Mouse (Mus musculus) cortical plate, adult 2 months (tissue): Measurements from ENCODE around the gene Astn1. TPM values are rescaled to one million over a fixed set of nuclear protein-coding genes. Genes with fewer than 3 reads are reported as not detected.

ENCODE experiments used
- H3K27ac ChIP-seq: fragments of 200-500 bp; 2 replicates; pipeline ENCODE4 v1.5.1; 2012; ENCODE audit warnings: low read length, control low read depth, inconsistent platforms; ENCODE audit not compliant: insufficient read depth
- H3K4me1 ChIP-seq: fragments of 200-500 bp; 2 replicates; pipeline ENCODE4 v1.6.1; 2011; ENCODE audit warnings: low read length; ENCODE audit not compliant: control insufficient read depth, insufficient read depth
- H3K4me3 ChIP-seq: fragments of 200-500 bp; 2 replicates; pipeline ENCODE4 v1.5.1; 2011; ENCODE audit warnings: mild to moderate bottlenecking, low read length, control low read depth; ENCODE audit not compliant: insufficient read depth
- CTCF ChIP-seq: fragments of 200-500 bp; IDR thresholded peaks from 2 replicates; pipeline ENCODE4 v1.5.1; 2011; ENCODE audit warnings: mild to moderate bottlenecking, control low read depth, low read length; ENCODE audit not compliant: insufficient read depth; ENCODE audit errors: extremely low read depth
- POLR2A ChIP-seq: fragments of 200-500 bp; IDR thresholded peaks from 2 replicates; pipeline ENCODE4 v1.6.1; 2011; ENCODE audit warnings: mild to moderate bottlenecking, low read length, control low read depth; ENCODE audit not compliant: insufficient read depth; ENCODE audit errors: extremely low read depth
- polyA plus RNA-seq: library from polyadenylated mRNA; depleted of rRNA; stranded (reverse); fragments of >200 nt; gene quantifications from 2 replicates; pipeline ENCODE4 v1.2.3, GENCODE M21; 2012

The Astn1 gene
- polyA plus RNA-seq, 1 experiment = 68.8 TPM

DNA sequence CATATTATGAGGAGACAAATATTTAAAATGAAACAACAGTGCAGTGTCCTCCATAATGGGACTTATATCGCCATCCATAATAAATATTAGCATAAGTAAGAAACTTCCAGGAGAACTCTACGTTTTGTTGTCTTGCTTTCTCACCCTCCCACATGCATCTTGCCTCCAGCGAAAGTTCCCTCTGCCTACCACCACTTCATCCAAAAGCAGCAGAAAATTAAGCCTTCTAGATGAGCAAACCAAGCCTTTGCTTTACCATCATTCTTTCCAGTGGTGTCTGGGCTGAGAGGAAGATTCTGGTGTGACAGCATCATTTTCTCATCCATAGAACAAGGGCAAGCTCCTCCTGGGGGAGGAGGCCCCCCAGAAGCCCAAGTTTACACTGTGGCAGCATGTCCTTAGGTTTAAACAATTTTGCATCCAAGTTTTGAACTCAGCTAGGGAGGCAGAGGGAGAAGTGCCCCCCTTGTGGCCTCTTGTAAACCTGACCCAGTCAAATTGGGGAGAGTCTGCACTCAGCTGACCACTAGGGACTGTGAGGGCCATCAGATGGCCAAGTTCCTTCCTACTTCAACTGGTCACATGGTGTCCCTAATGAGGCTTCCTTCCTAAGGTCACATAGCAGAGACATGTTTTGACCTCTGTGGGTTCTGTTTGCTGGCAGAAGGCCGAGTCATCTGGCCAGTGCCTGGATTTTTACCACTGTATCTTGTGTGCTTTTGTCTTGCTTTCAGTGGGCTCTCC, 147.2 kb downstream of the Astn1 start:
- no peak overlapping the region; the same call in 1 of the 2 replicates for H3K27ac ChIP-seq
- peaks cover 28% of the 10 kb centered on the region for H3K4me1 ChIP-seq
- TF ChIP-seq POLR2A (no peak), CTCF (no peak)
- H3K4me3 ChIP-seq = no peak overlapping the region

DNA sequence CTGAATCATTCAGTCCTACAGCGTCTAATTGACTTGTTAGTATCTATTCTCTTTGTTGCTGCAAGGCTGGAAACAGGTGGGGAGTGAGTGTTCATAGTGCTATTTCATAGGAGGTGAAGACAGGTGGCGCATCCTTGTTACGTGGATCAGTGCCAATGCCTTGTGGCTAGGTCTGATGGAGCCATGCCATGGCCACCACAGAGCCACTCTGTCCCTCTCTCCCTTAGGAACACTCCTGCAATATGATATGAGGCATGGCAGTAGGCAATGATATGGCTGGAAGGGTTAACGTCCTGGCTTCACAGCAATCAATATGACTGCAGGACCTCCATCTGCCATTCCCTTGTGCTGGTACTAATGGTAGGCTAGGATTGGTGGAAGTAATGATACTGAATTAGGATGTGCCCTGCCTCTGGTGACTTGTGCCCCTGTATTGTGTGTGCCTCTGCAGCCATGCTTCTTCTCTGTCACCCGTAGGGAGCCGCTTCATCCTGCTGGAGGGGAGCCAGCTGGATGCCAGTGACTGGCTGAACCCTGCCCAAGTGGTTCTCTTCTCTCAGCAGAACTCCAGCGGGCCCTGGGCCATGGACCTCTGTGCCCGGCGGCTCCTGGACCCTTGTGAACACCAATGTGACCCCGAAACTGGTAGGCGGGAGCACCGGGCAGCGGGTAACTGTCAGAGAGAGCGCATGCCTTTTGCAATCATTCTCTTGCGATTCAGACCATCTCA, 148.6 kb downstream of the Astn1 start:
- no peak overlapping the region for H3K4me3 ChIP-seq
- peaks cover 25% of the 10 kb centered on the region for H3K4me1 ChIP-seq
- TF ChIP-seq CTCF (no peak), POLR2A (no peak)
- H3K27ac ChIP-seq = no peak overlapping the region

GRCm38 (mm10) chr1:158512089-158512488, 150.0 kb downstream of the Astn1 start:
- Histone ChIP-seq H3K4me3 (no peak overlapping the region), H3K4me1 (peaks cover 23% of the 10 kb centered on the region), H3K27ac (peak overlapping the region; percentile 44; the same call in 1 of the 2 replicates)
- TF ChIP-seq CTCF = 0 out of 2 replicates have a peak, but pooled peaks have one; percentile 17
- no peak for TF ChIP-seq POLR2A

DNA sequence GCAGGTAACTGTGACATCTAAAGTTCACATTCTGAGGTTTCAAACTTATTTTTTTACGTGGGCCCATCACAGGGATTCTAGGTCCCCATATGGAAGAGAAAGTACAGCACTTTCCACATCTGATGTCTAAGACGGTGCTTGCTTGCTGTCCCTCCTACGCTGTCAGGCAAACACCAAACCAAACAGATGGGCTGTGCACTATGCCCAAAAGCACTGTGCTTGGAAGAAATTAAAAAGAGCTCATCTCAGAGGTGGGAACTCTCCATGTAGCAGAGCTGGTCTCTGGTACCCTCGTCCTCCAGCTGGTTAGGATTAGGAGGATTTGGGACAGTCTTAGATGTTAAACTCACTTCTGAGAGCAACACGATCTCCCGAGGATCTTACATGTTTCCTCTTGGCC, 150.6 kb downstream of the Astn1 start:
- TF ChIP-seq POLR2A (no peak), CTCF (no peak)

DNA sequence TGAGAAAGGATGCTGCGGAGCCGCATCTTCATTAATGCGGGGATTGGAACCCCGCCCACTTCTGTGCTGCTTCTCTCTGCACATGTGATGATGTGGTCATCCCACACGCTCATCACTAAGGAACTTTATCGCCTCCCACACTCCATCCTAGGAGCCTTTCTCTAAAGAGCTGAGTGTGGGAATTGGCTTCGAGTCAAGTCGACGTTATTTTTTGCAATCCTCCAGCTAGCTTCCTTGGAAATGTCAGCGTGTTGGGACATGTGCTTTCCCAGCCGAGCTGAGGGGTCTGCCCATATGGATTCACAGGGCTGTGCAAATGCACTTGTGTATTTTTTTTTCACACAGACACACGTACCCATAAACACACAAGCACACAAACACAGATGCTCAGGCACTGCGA, 151.5 kb downstream of the Astn1 start:
- no peak overlapping the region; the same call in 1 of the 2 replicates for H3K27ac ChIP-seq

More for the DNA sequence above, 150.6 kb downstream of the Astn1 start:
- H3K27ac ChIP-seq = peak overlapping the region; percentile 83
- H3K4me1 ChIP-seq = peaks cover 20% of the 10 kb centered on the region
- H3K4me3 ChIP-seq = no peak overlapping the region

GRCm38 (mm10) chr1:158516558-158516957, 154.5 kb downstream of the Astn1 start:
- peaks cover 9% of the 10 kb centered on the region for H3K4me1 ChIP-seq
- H3K27ac ChIP-seq = no peak overlapping the region
- TF ChIP-seq POLR2A = no peak
- TF ChIP-seq CTCF = no peak
- H3K4me3 ChIP-seq = no peak overlapping the region

More for the DNA sequence above, 151.5 kb downstream of the Astn1 start:
- H3K4me3 ChIP-seq = no peak overlapping the region
- H3K4me1 ChIP-seq = peaks cover 18% of the 10 kb centered on the region
- TF ChIP-seq CTCF (no peak), POLR2A (no peak)

GRCm38 (mm10) chr1:158536195-158536594, 174.1 kb downstream of the Astn1 start:
- no peak overlapping the region for H3K27ac ChIP-seq
- TF ChIP-seq CTCF = no peak
- TF ChIP-seq POLR2A = no peak
- peaks cover 2% of the 10 kb centered on the region; the same call in 1 of the 2 replicates for H3K4me1 ChIP-seq
- no peak overlapping the region for H3K4me3 ChIP-seq

DNA sequence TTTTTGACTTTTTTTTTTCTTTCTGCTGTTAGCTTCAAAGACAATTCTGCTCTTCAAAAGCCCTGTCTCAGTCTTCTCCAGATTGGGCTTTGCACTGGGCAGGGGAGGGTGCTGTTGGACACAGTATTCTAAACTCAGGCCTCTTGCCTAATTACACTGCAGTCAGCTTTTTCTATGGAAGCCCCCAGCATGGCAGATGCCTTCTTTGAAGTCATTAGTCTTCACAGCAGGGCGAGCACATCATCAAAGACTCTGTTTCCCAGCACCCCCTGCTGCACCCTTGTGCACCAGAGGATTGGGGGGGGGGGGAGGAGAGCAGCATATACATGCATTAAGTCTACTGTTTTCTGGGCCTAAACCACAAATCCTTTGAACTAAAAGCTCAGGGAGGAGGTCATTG, 174.8 kb downstream of the Astn1 start:
- peaks cover 2% of the 10 kb centered on the region; the same call in 1 of the 2 replicates for H3K4me1 ChIP-seq
- no peak overlapping the region for H3K4me3 ChIP-seq
- TF ChIP-seq POLR2A (no peak), CTCF (no peak)
- H3K27ac ChIP-seq = no peak overlapping the region

GRCm38 (mm10) chr1:158545095-158545494, 183.0 kb downstream of the Astn1 start:
- no peak for TF ChIP-seq CTCF
- TF ChIP-seq POLR2A = no peak
- H3K27ac ChIP-seq = no peak overlapping the region
- H3K4me1 ChIP-seq = peaks cover 10% of the 10 kb centered on the region
- no peak overlapping the region for H3K4me3 ChIP-seq
